Mouse (Mus musculus) pancreas, adult 10 weeks (tissue): ENCODE measurements around the gene Hectd4. TPM values are rescaled to one million over a fixed set of nuclear protein-coding genes. Genes with fewer than 3 reads are reported as not detected.

Experiments
- polyA plus RNA-seq: library from polyadenylated mRNA; stranded (reverse); fragments of 350-450 nt; fragmentation: Illumina TruSeq; extraction: RNeasy Lipid Tissue Mini Kit (QIAGEN cat#74804); gene quantifications from one replicate; pipeline ENCODE4 v1.2.3, GENCODE M21; 2015; ENCODE audit warnings: low read depth, low replicate concordance; ENCODE audit not compliant: insufficient read depth

Hectd4 gene
- 6.6 TPM for polyA plus RNA-seq

GRCm38 (mm10) chr5:121219980-121220731 is at the start of gene Hectd4:
TSS of gene Hectd4 (plus strand) at chr5:121220219.

GRCm38 (mm10) chr5:121190836-121191583 is 29.0 kb upstream of the Hectd4 start, which contains the start of gene Ptpn11:
TSS of gene Ptpn11 (minus strand) at chr5:121191397.

GRCm38 (mm10) chr5:121204132-121205089 is 15.6 kb upstream of the Hectd4 start, which contains the start of gene Rpl6:
TSS of gene Rpl6 (plus strand) at chr5:121204481.

GRCm38 (mm10) chr5:121385461-121386119 is 165.6 kb downstream of the Hectd4 start, which contains the start of gene Trafd1:
TSS of gene Trafd1 (minus strand) at chr5:121385632.

GRCm38 (mm10) chr5:121397187-121398145 is 177.4 kb downstream of the Hectd4 start, which contains the start of gene Naa25:
TSS of gene Naa25 (plus strand) at chr5:121397936.

Other genes with a start within 250 kb of the Hectd4 start
- gene Rph3a, start 210.1 kb upstream of the Hectd4 start, polyA plus RNA-seq, result not detected
- gene Ptpn11, start 28.8 kb upstream of the Hectd4 start, polyA plus RNA-seq, result 9.3 TPM
- 693 TPM for gene Rpl6, start 15.7 kb upstream of the Hectd4 start, polyA plus RNA-seq
- gene Trafd1, start 165.4 kb downstream of the Hectd4 start, polyA plus RNA-seq, result 23.5 TPM
- 5.3 TPM for gene Naa25, start 177.7 kb downstream of the Hectd4 start, polyA plus RNA-seq
- gene Tmem116, start 231.7 kb downstream of the Hectd4 start, polyA plus RNA-seq, result 3.5 TPM
- 48.1 TPM for gene Erp29, start 232.3 kb downstream of the Hectd4 start, polyA plus RNA-seq